Mouse (Mus musculus) embryonic facial prominence, embryonic 13.5 days (tissue): ENCODE measurements at regions not wholly inside any gene's neighbourhood (a gene's known extent, or its start where the extent isn't known, plus 50 kb on each side); places are given as distances from the start of the nearest gene placed in this dataset.
"Not testable (repeated sequence)": the region's sequence is repeated elsewhere in the genome, so short reads cannot be mapped to it uniquely, and the experiment has no call there.

ENCODE experiments used
- ATAC-seq: fragments of 200-750 bp; cut with Nextera tagmentation; 2 replicates; pipeline ENCODE4 v1.8.0; 2017; ENCODE audit warnings: low read depth; ENCODE audit not compliant: insufficient number of reproducible peaks, insufficient read depth, low FRiP score, low TSS enrichment
- H3K27ac ChIP-seq: fragments of 300-500 bp; sonication (generic); 2 replicates; pipeline ENCODE4 v1.5.1; 2015; ENCODE audit warnings: moderate library complexity, mild to moderate bottlenecking, inconsistent platforms
- H3K27me3 ChIP-seq: fragments of 300-500 bp; sonication (generic); 2 replicates; pipeline ENCODE4 v1.6.1; 2015; ENCODE audit warnings: mild to moderate bottlenecking, inconsistent platforms
- H3K36me3 ChIP-seq: fragments of 300-500 bp; sonication (generic); 2 replicates; pipeline ENCODE4 v1.6.1; 2015; ENCODE audit warnings: mild to moderate bottlenecking, inconsistent platforms
- H3K4me1 ChIP-seq: fragments of 300-500 bp; sonication (generic); 2 replicates; pipeline ENCODE4 v1.6.1; 2015; ENCODE audit warnings: inconsistent platforms
- H3K4me2 ChIP-seq: fragments of 300-500 bp; sonication (generic); 2 replicates; pipeline ENCODE4 v1.6.1; 2015; ENCODE audit warnings: moderate library complexity, mild to moderate bottlenecking, inconsistent platforms
- H3K4me3 ChIP-seq: fragments of 300-500 bp; sonication (generic); 2 replicates; pipeline ENCODE4 v1.5.1; 2015; ENCODE audit warnings: mild to moderate bottlenecking, inconsistent platforms
- H3K9ac ChIP-seq: fragments of 300-500 bp; sonication (generic); 2 replicates; pipeline ENCODE4 v1.6.1; 2015; ENCODE audit warnings: mild to moderate bottlenecking, inconsistent platforms
- H3K9me3 ChIP-seq: fragments of 300-500 bp; sonication (generic); 2 replicates; pipeline ENCODE4 v1.6.1; 2016; ENCODE audit warnings: inconsistent platforms
- WGBS: fragments of 180-500 bp; shearing (Covaris S2); methylation state at CpG from one replicate; pipeline ENCODE4 v1.1.7; 2015; ENCODE audit warnings: mixed read lengths; 5-methylcytosine and 5-hydroxymethylcytosine counted together

GRCm38 (mm10) chr17:17197229-17197628 is 76.0 kb downstream of the Zfp97 start:
- H3K4me1 ChIP-seq, H3K27me3 ChIP-seq, H3K9ac ChIP-seq, H3K4me3 ChIP-seq, H3K27ac ChIP-seq, H3K4me2 ChIP-seq, ATAC-seq: not testable (repeated sequence)
- WGBS, result 99% methylated on average over 2 of the region's 2 CpGs
- H3K36me3 ChIP-seq, result peaks cover 23% of the 10 kb centered on the region
- peaks cover 50% of the 10 kb centered on the region for H3K9me3 ChIP-seq

GRCm38 (mm10) chr17:17229069-17229468 is 107.9 kb downstream of the Zfp97 start:
- H3K4me3 ChIP-seq, result no peak overlapping the region
- no peak for ATAC-seq
- H3K9ac ChIP-seq, result no peak overlapping the region
- no peaks in the 10 kb centered on the region for H3K4me1 ChIP-seq
- 33% methylated on average over 2 of the region's 2 CpGs for WGBS
- H3K4me2 ChIP-seq, result no peak overlapping the region
- no peaks in the 10 kb centered on the region for H3K36me3 ChIP-seq
- H3K27ac ChIP-seq, result no peak overlapping the region
- no peaks in the 10 kb centered on the region for H3K27me3 ChIP-seq
- peaks cover 7% of the 10 kb centered on the region for H3K9me3 ChIP-seq

GRCm38 (mm10) chr17:17234329-17235185 is 113.3 kb downstream of the Zfp97 start:
- not testable (repeated sequence) for H3K9me3 ChIP-seq, H3K36me3 ChIP-seq, H3K4me1 ChIP-seq, H3K27me3 ChIP-seq, H3K27ac ChIP-seq
- Histone ChIP-seq H3K4me3 (peak overlapping the region; percentile 56), H3K9ac (peak overlapping the region; percentile 73), H3K4me2 (peak overlapping the region; percentile 60)
- peak; percentile 97 for ATAC-seq
- under 1% methylated on average over 22 of the region's 22 CpGs for WGBS

- H3K9me3 ChIP-seq, H3K27me3 ChIP-seq, ATAC-seq, H3K4me1 ChIP-seq, H3K27ac ChIP-seq, H3K36me3 ChIP-seq: not testable (repeated sequence)
- under 1% methylated on average over 5 of the region's 5 CpGs for WGBS
- Histone ChIP-seq H3K9ac (peak overlapping the region; percentile 73), H3K4me2 (peak overlapping the region; percentile 60), H3K4me3 (peak overlapping the region; percentile 56)
Measured at GRCm38 (mm10) chr17:17235186-17235482, 113.9 kb downstream of the Zfp97 start.
